Mouse (Mus musculus) forebrain, embryonic 16.5 days (tissue): ENCODE results near the gene Olfr1410. TPM values are rescaled to one million over a fixed set of nuclear protein-coding genes. Genes with fewer than 3 reads are reported as not detected.

Source experiments
- ATAC-seq: fragments of 200-750 bp; cut with Nextera tagmentation; 2 replicates; pipeline ENCODE4 v1.8.0; 2017; ENCODE audit warnings: mild to moderate bottlenecking, moderate library complexity
- H3K27ac ChIP-seq: fragments of 300-500 bp; sonication (generic); 2 replicates; pipeline ENCODE4 v1.5.1; 2014; ENCODE audit warnings: low read length, control low read depth
- H3K27me3 ChIP-seq: fragments of 300-500 bp; sonication (generic); replicated peaks from 2 replicates; pipeline ENCODE4 v1.6.1; 2014; ENCODE audit warnings: low read length; ENCODE audit not compliant: control insufficient read depth, insufficient read depth
- H3K36me3 ChIP-seq: fragments of 300-500 bp; sonication (generic); 2 replicates; pipeline ENCODE4 v1.6.1; 2014; ENCODE audit not compliant: control insufficient read depth, insufficient read depth
- H3K4me1 ChIP-seq: fragments of 300-500 bp; sonication (generic); replicated peaks from 2 replicates; pipeline ENCODE4 v1.6.1; 2014; ENCODE audit warnings: low read length; ENCODE audit not compliant: control insufficient read depth, insufficient read depth
- H3K4me2 ChIP-seq: fragments of 300-500 bp; sonication (generic); 2 replicates; pipeline ENCODE4 v1.6.1; 2014; ENCODE audit warnings: mild to moderate bottlenecking, low read length, control low read depth
- H3K4me3 ChIP-seq: fragments of 300-500 bp; sonication (generic); replicated peaks from 2 replicates; pipeline ENCODE4 v1.5.1; 2014; ENCODE audit warnings: mild to moderate bottlenecking, low read length, control low read depth
- H3K9ac ChIP-seq: fragments of 300-500 bp; sonication (generic); replicated peaks from 2 replicates; pipeline ENCODE4 v1.6.1; 2014; ENCODE audit warnings: low read depth, low read length, control low read depth
- H3K9me3 ChIP-seq: fragments of 300-500 bp; sonication (generic); 2 replicates; pipeline ENCODE4 v1.6.1; 2016; ENCODE audit warnings: low read length; ENCODE audit not compliant: control insufficient read depth
- WGBS: fragments of 180-500 bp; shearing (Covaris S2); extraction: QIAGEN DNeasy Blood & Tissue Kit; methylation state at CpG from one replicate; pipeline ENCODE4 v1.1.7; 2014; 5-methylcytosine and 5-hydroxymethylcytosine counted together
- polyA plus RNA-seq: library from polyadenylated mRNA; unstranded; fragments of >200 nt; fragmentation: Nextera tagmentation; extraction: Ambion mirVana; gene quantifications from 2 replicates; pipeline ENCODE4 v1.2.1, GENCODE M21; 2015

Gene Olfr1410
- polyA plus RNA-seq, 1 experiment from 2014 or later = not detected

DNA sequence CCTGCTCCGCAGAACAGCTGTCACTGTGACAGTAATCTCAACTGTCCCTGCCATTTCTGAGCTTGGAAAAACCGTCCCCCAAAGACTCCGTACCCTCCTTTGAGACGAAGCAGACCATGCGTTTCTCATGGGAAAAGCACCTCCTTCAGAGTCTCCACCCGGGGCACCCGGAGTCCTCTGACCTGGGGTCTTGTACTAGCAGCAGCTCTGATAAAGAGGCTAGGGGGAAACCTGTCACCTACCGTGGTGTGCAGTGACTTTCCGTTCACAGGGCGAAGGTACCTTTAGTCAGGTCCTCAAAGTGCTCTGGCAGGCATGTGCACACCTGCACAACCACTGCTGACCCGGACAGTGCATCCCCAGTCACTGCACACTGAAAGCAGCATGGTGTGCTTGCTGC lies 31.1 kb downstream of the Olfr1410 start:
- WGBS = 91% methylated on average over 11 of the region's 11 CpGs
- H3K9ac ChIP-seq = no peak overlapping the region
- H3K4me1 ChIP-seq = peaks cover 16% of the 10 kb centered on the region
- H3K36me3 ChIP-seq = peaks cover 10% of the 10 kb centered on the region
- H3K4me3 ChIP-seq = no peak overlapping the region
- H3K27me3 ChIP-seq = no peaks in the 10 kb centered on the region
- no peak overlapping the region for H3K4me2 ChIP-seq
- H3K9me3 ChIP-seq = no peaks in the 10 kb centered on the region
- no peak overlapping the region for H3K27ac ChIP-seq
- no peak for ATAC-seq

DNA sequence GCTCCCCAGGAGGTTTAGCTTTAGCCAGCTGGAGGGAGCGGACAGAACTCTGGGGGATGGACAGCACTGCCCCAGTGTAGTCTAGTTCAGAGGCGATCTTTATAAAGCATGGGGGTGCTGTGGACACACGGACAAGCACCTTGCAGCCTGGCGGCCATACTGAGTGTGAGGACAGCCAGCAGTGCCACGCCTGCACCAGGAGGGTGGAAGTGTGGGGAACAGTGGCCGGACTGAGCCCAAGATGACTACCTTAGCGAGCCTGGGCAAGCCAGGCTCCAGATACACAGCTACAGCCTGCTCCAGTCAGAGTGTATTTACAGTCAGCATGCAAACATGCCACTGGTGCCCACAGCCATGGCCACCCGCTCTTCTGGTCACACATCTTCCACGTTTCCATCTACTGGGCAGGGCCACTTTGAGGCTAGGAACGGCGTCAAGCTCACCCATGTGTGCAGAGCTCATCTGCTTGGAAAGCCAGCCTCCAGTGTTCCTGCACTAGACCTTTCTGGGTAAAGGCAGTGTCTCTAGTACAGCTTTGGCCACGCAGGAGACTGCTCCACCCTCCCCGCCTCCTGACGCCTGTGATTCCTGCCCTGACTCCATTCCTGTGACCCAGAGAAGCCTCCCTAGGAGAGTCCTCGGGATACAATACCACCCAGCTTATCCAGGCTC lies 32.1 kb downstream of the Olfr1410 start:
- no peaks in the 10 kb centered on the region for H3K27me3 ChIP-seq
- 92% methylated on average over 15 of the region's 15 CpGs for WGBS

DNA sequence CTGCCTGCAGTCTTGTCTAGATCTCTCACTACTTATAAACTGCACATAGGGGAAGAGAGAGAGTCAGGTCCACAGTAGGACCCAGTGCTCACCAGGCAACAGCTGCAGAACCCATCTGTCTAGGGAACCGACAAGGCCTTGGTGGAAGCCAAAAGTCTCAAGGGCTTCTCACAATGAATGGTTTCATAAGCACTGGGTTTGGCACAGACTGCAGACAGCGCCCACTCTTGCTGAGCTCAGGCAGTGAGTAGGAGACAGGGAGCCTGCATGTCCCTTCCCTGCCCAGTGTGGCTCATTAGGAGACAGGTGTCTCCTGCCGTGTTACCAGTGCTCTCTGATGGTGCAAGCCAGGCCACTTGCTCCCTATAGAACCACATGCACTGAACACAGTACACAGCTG lies 32.6 kb downstream of the Olfr1410 start:
- Histone ChIP-seq H3K4me1 (peaks cover 20% of the 10 kb centered on the region), H3K27me3 (no peaks in the 10 kb centered on the region), H3K4me2 (no peak overlapping the region), H3K36me3 (peaks cover 10% of the 10 kb centered on the region), H3K27ac (no peak overlapping the region), H3K4me3 (no peak overlapping the region), H3K9ac (no peak overlapping the region), H3K9me3 (no peaks in the 10 kb centered on the region)
- 94% methylated on average over 3 of the region's 3 CpGs for WGBS
- no peak for ATAC-seq

More for the DNA sequence above, 32.1 kb downstream of the Olfr1410 start:
- Histone ChIP-seq H3K4me2 (no peak overlapping the region), H3K27ac (no peak overlapping the region), H3K36me3 (peaks cover 10% of the 10 kb centered on the region), H3K4me1 (peaks cover 20% of the 10 kb centered on the region), H3K4me3 (no peak overlapping the region), H3K9ac (no peak overlapping the region), H3K9me3 (no peaks in the 10 kb centered on the region)
- no peak for ATAC-seq

- no peaks in the 10 kb centered on the region for H3K9me3 ChIP-seq
- no peaks in the 10 kb centered on the region for H3K27me3 ChIP-seq
- H3K4me3 ChIP-seq = no peak overlapping the region
- peaks cover 20% of the 10 kb centered on the region for H3K4me1 ChIP-seq
- H3K4me2 ChIP-seq = no peak overlapping the region
- H3K9ac ChIP-seq = no peak overlapping the region
- peaks cover 10% of the 10 kb centered on the region for H3K36me3 ChIP-seq
- WGBS = 95% methylated on average over 4 of the region's 4 CpGs
- no peak overlapping the region for H3K27ac ChIP-seq
- ATAC-seq = no peak
These were observed 33.2 kb downstream of the Olfr1410 start for GRCm38 (mm10) chr1:92638736-92639135.

DNA sequence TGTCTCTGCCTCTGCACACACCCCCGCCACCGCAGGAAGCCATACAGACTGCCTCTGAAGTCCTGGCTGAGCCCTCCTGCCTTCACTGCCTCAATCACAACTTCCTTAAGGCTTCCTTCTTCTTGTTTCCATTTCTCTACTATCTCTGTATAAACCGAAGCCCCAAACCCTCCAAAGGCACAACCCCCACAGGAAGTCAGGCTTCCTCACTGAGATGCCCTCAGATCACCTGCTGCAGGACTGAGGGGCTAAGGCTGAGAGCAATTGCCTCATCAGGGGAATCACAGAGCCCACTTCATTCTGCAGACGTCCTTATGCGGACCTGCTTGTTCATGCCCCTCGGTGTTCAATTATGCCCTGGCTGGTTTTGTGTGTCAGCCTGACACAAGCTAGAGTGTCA lies 34.8 kb downstream of the Olfr1410 start:
- peaks cover 20% of the 10 kb centered on the region for H3K4me1 ChIP-seq
- H3K9ac ChIP-seq = no peak overlapping the region
- H3K27me3 ChIP-seq = no peaks in the 10 kb centered on the region
- H3K27ac ChIP-seq = no peak overlapping the region
- H3K4me3 ChIP-seq = no peak overlapping the region
- peak overlapping the region; percentile 98 for H3K4me2 ChIP-seq
- peaks cover 10% of the 10 kb centered on the region for H3K36me3 ChIP-seq
- no peaks in the 10 kb centered on the region for H3K9me3 ChIP-seq
- no peak for ATAC-seq
- WGBS = 90% methylated on average over 6 of the region's 6 CpGs

GRCm38 (mm10) chr1:92641514-92642272 lies 36.1 kb downstream of the Olfr1410 start, which contains the start of gene Cops9:
TSS of gene Cops9 (minus strand) at chr1:92641985.
- ATAC-seq = peak; percentile 96
- 2% methylated on average over 50 of the region's 50 CpGs for WGBS
- Histone ChIP-seq H3K36me3 (peaks cover 3% of the 10 kb centered on the region), H3K4me2 (peak within 1 kb of the TSS; percentile 98), H3K9me3 (no peaks in the 10 kb centered on the region), H3K27me3 (no peaks in the 10 kb centered on the region), H3K9ac (peak within 1 kb of the TSS; percentile 91), H3K4me3 (peak within 1 kb of the TSS; percentile 83), H3K4me1 (peaks cover 20% of the 10 kb centered on the region), H3K27ac (peak within 1 kb of the TSS; percentile 79)

DNA sequence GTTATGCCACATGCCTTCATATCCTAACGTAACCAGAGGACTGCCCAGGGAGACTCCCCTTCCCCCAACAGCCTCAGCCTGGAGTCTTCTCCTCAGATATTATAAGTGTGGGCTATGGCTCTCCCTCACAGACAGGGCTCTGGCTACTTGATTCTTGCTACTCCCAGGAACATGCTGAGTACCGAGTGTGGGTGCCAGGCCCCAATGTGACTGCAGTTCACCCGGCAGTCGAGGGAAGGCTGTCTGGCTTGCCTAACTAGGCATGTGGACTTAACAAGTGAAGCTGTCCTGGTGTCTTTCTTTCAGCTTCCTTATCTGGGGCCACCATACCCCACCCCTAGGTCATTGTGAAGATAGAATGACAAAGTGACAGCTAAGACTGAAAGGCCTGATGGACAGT lies 38.1 kb downstream of the Olfr1410 start:
- no peaks in the 10 kb centered on the region for H3K36me3 ChIP-seq
- WGBS = 87% methylated on average over 4 of the region's 4 CpGs
- no peaks in the 10 kb centered on the region for H3K9me3 ChIP-seq
- H3K9ac ChIP-seq = no peak overlapping the region
- H3K27ac ChIP-seq = no peak overlapping the region
- peaks cover 22% of the 10 kb centered on the region for H3K4me1 ChIP-seq
- H3K27me3 ChIP-seq = no peaks in the 10 kb centered on the region
- ATAC-seq = no peak
- no peak overlapping the region for H3K4me2 ChIP-seq
- H3K4me3 ChIP-seq = no peak overlapping the region

GRCm38 (mm10) chr1:92644916-92645315 lies 39.3 kb downstream of the Olfr1410 start:
- Histone ChIP-seq H3K4me1 (peaks cover 18% of the 10 kb centered on the region), H3K27me3 (no peaks in the 10 kb centered on the region), H3K27ac (no peak overlapping the region), H3K36me3 (no peaks in the 10 kb centered on the region), H3K9ac (no peak overlapping the region), H3K9me3 (no peaks in the 10 kb centered on the region), H3K4me3 (no peak overlapping the region), H3K4me2 (no peak overlapping the region)
- no peak for ATAC-seq
- WGBS = 87% methylated on average over 5 of the region's 5 CpGs

DNA sequence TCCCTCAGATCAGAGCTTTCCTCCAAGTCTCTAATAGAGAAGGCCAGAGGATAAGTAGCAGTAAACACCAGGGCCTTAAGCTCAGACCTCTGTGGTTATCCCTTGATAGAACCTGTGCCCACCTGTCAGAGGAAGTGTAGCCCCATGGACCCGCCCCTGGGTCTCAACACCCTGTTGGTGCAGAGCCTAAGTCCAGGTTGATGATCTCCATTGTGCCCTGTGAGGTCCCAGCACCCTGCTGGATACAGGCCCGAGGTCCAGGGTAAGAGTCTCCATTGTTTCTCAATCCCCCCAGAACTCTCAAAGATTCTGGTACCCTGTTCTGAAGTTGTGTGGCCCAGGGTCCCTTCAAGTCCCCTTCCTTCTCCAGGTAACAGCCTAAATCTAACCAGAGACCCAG lies 40.5 kb downstream of the Olfr1410 start:
- Histone ChIP-seq H3K4me1 (peaks cover 8% of the 10 kb centered on the region), H3K9ac (no peak overlapping the region), H3K36me3 (no peaks in the 10 kb centered on the region), H3K4me3 (no peak overlapping the region), H3K4me2 (no peak overlapping the region), H3K27ac (no peak overlapping the region), H3K9me3 (no peaks in the 10 kb centered on the region), H3K27me3 (no peaks in the 10 kb centered on the region)
- 49% methylated on average over 2 of the region's 2 CpGs for WGBS
- ATAC-seq = no peak
